Mouse (Mus musculus) hindbrain, embryonic 11.5 days (tissue): ENCODE data around the gene Abcb8. TPM values are rescaled to one million over a fixed set of nuclear protein-coding genes. Genes with fewer than 3 reads are reported as not detected.

Experiments used
- ATAC-seq: fragments of 200-750 bp; cut with Nextera tagmentation; 2 replicates; pipeline ENCODE4 v1.8.0; 2017; ENCODE audit warnings: mild to moderate bottlenecking, moderate TSS enrichment, moderate library complexity; ENCODE audit not compliant: low FRiP score
- DNase-seq: peaks from one replicate; pipeline ENCODE4 v3.0.0-alpha.2; 2015; ENCODE audit warnings: low spot score
- H3K27ac ChIP-seq: fragments of 300-500 bp; sonication (generic); 2 replicates; pipeline ENCODE4 v1.5.1; 2014; ENCODE audit warnings: mild to moderate bottlenecking, low read depth, low read length
- H3K27me3 ChIP-seq: fragments of 300-500 bp; sonication (generic); 2 replicates; pipeline ENCODE4 v1.6.1; 2014; ENCODE audit warnings: mild to moderate bottlenecking, low read length, moderate library complexity, mixed read lengths; ENCODE audit not compliant: control insufficient read depth, insufficient read depth
- H3K36me3 ChIP-seq: fragments of 300-500 bp; sonication (generic); 2 replicates; pipeline ENCODE4 v1.6.1; 2014; ENCODE audit warnings: mild to moderate bottlenecking, low read length, moderate library complexity, mixed read lengths; ENCODE audit not compliant: control insufficient read depth, insufficient read depth
- H3K4me1 ChIP-seq: fragments of 300-500 bp; sonication (generic); replicated peaks from 2 replicates; pipeline ENCODE4 v1.6.1; 2014; ENCODE audit warnings: low read length, mixed read lengths; ENCODE audit not compliant: control insufficient read depth, insufficient read depth
- H3K4me2 ChIP-seq: fragments of 300-500 bp; sonication (generic); replicated peaks from 2 replicates; pipeline ENCODE4 v1.6.1; 2014; ENCODE audit warnings: mild to moderate bottlenecking, low read depth, low read length
- H3K4me3 ChIP-seq: fragments of 300-500 bp; sonication (generic); 2 replicates; pipeline ENCODE4 v1.5.1; 2014; ENCODE audit warnings: low read depth, low read length
- H3K9ac ChIP-seq: fragments of 300-500 bp; sonication (generic); 2 replicates; pipeline ENCODE4 v1.6.1; 2014; ENCODE audit warnings: low read depth, low read length
- H3K9me3 ChIP-seq: fragments of 300-500 bp; sonication (generic); 2 replicates; pipeline ENCODE4 v1.6.1; 2016; ENCODE audit warnings: low read length; ENCODE audit not compliant: control insufficient read depth
- WGBS: fragments of 180-500 bp; shearing (Covaris S2); extraction: QIAGEN DNeasy Blood & Tissue Kit; methylation state at CpG from one replicate; pipeline ENCODE4 v1.1.7; 2014; 5-methylcytosine and 5-hydroxymethylcytosine counted together
- polyA plus RNA-seq: library from polyadenylated mRNA; unstranded; fragments of >200 nt; fragmentation: Nextera tagmentation; extraction: Ambion mirVana; gene quantifications from 2 replicates; pipeline ENCODE4 v1.2.1, GENCODE M21; 2014

The Abcb8 gene
- polyA plus RNA-seq, 1 experiment from 2014 or later: 29.7 TPM

DNA sequence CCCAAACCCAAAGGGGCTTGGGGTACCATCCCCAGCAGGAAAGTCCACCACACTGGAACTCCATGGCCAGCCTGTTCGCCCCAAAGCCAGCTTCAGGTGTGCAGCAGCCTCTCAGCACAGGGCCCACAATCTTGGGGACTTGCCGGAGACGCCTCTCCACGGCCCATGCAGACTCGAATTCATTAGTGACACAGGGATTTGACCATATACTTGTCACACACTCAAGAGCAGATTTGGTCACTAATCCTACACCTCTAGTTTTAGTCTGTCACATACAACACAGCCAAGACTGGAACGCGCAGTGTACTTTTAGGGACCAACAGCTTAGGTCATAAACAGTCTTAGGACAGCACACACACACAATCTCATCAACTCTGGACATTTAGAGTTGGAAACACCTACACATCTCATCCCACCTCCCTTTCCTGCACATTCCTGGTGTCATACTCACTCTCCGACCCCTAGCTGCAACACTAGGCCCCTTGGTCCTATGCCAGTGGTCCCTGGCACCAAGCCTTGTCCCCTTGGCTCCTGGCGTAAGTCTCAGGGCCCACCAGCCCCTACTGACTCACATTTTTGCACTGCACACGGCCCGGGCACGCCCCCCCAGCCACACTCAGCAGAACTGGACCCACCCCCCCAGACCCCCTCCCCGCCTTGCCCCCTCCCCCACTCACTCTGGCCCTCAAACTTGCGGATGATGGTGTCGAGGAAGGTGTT lies 42.8 kb upstream of the Abcb8 start:
- H3K4me3 ChIP-seq: peak overlapping the region; percentile 76
- peak overlapping the region; percentile 85 for H3K9ac ChIP-seq
- peak overlapping the region; percentile 94 for H3K4me2 ChIP-seq
- no peak for DNase-seq
- no peaks in the 10 kb centered on the region for H3K9me3 ChIP-seq
- 38% methylated on average over 14 of the region's 15 CpGs for WGBS
- H3K27ac ChIP-seq: peak overlapping the region; percentile 99
- H3K4me1 ChIP-seq: peaks cover 19% of the 10 kb centered on the region
- H3K27me3 ChIP-seq: peaks cover 12% of the 10 kb centered on the region; the same call in 1 of the 2 replicates
- ATAC-seq: no peak
- H3K36me3 ChIP-seq: no peaks in the 10 kb centered on the region

GRCm38 (mm10) chr5:24351278-24351677 lies 42.2 kb upstream of the Abcb8 start, which contains the start of gene Kcnh2:
Kcnh2 (minus strand) TSS chr5:24351604.
- Histone ChIP-seq H3K9me3 (no peaks in the 10 kb centered on the region), H3K9ac (peak within 1 kb of the TSS; percentile 85), H3K4me1 (peaks cover 19% of the 10 kb centered on the region), H3K4me3 (peak within 1 kb of the TSS; percentile 76), H3K36me3 (no peaks in the 10 kb centered on the region), H3K27ac (peak within 1 kb of the TSS; percentile 99), H3K4me2 (peak within 1 kb of the TSS; percentile 94), H3K27me3 (peaks cover 12% of the 10 kb centered on the region; the same call in 1 of the 2 replicates)
- peak; percentile 52 for ATAC-seq
- no peak for DNase-seq
- WGBS: 0% methylated on average over 7 of the region's 53 CpGs

DNA sequence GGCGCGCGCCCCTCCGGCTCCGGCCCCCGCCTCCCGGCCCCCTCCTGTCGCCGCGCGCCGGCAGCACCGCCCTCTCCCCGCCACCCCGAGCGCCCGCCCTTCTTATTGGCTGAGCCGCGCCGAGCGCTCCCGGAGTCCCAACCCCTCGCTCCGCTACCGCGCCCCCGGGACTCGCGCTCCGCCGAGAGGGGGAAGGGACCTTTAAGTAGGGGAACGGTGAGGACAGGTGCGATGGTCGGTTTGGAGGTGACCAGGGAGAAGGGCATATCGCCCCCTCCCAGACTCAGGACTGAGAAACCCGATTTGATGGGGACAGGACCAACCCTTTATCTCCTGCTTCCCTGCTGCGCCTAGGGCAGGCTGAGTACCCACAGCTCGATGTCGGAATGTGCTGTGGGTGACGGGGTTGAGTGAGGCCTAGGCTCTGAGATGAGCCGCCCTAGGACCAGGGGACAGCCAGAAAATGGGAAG lies 41.7 kb upstream of the Abcb8 start:
- peak overlapping the region; percentile 99 for H3K27ac ChIP-seq
- H3K9ac ChIP-seq: peak overlapping the region; percentile 85
- H3K4me2 ChIP-seq: peak overlapping the region; percentile 94
- no peaks in the 10 kb centered on the region for H3K9me3 ChIP-seq
- DNase-seq (peak; percentile 92), ATAC-seq (peak; percentile 80)
- under 1% methylated on average over 32 of the region's 41 CpGs for WGBS
- peaks cover 19% of the 10 kb centered on the region for H3K4me1 ChIP-seq
- peak overlapping the region; percentile 76 for H3K4me3 ChIP-seq
- H3K27me3 ChIP-seq: peaks cover 12% of the 10 kb centered on the region; the same call in 1 of the 2 replicates
- no peaks in the 10 kb centered on the region for H3K36me3 ChIP-seq

GRCm38 (mm10) chr5:24352251-24352859 lies 41.1 kb upstream of the Abcb8 start:
- Histone ChIP-seq H3K27me3 (peaks cover 12% of the 10 kb centered on the region; the same call in 1 of the 2 replicates), H3K9me3 (no peaks in the 10 kb centered on the region), H3K36me3 (no peaks in the 10 kb centered on the region), H3K4me3 (peak overlapping the region; percentile 76), H3K4me2 (peak overlapping the region; percentile 94), H3K27ac (peak overlapping the region; percentile 99), H3K9ac (peak overlapping the region; percentile 67), H3K4me1 (peaks cover 19% of the 10 kb centered on the region)
- ATAC-seq (peak; percentile 64), DNase-seq (peak; percentile 76)
- under 1% methylated on average over 24 of the region's 24 CpGs for WGBS

- peaks cover 12% of the 10 kb centered on the region; the same call in 1 of the 2 replicates for H3K27me3 ChIP-seq
- no peak for ATAC-seq
Measured at GRCm38 (mm10) chr5:24353327-24353726, 40.1 kb upstream of the Abcb8 start.

DNA sequence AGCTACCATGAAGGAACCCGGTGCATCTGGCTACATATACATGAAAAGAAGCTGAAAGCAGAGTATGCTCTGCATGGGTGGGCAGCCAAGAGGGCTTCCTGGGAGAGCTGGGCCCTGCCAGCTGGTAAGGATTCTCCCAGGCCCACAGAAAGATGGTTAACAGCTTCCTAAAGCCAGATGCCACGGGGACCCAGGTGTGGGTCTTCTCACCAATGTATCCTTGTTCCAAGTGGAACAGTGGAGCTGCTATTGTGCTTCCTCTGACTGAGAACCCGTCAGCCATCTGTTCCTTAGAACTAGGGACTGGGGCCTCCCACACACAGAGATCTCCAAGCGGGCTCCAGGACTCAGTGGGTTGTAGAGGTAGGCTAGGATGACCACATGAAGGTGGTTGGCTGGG lies 36.7 kb upstream of the Abcb8 start:
- DNase-seq: no peak
- no peak for ATAC-seq
- H3K9ac ChIP-seq: no peak overlapping the region
- H3K4me1 ChIP-seq: peaks cover 14% of the 10 kb centered on the region
- H3K27me3 ChIP-seq: no peaks in the 10 kb centered on the region; the same call in 1 of the 2 replicates
- no peak overlapping the region for H3K4me2 ChIP-seq
- H3K4me3 ChIP-seq: no peak overlapping the region
- 48% methylated on average over 4 of the region's 4 CpGs for WGBS
- H3K9me3 ChIP-seq: no peaks in the 10 kb centered on the region
- no peaks in the 10 kb centered on the region for H3K36me3 ChIP-seq
- no peak overlapping the region for H3K27ac ChIP-seq

More at GRCm38 (mm10) chr5:24353327-24353726, 40.1 kb upstream of the Abcb8 start:
- Histone ChIP-seq H3K9ac (peak overlapping the region; percentile 11; the same call in 1 of the 2 replicates), H3K36me3 (no peaks in the 10 kb centered on the region), H3K9me3 (no peaks in the 10 kb centered on the region), H3K4me3 (no peak overlapping the region), H3K4me1 (peaks cover 19% of the 10 kb centered on the region), H3K27ac (peak overlapping the region; percentile 99), H3K4me2 (no peak overlapping the region)
- 20% methylated on average over 4 of the region's 4 CpGs for WGBS
- no peak for DNase-seq

DNA sequence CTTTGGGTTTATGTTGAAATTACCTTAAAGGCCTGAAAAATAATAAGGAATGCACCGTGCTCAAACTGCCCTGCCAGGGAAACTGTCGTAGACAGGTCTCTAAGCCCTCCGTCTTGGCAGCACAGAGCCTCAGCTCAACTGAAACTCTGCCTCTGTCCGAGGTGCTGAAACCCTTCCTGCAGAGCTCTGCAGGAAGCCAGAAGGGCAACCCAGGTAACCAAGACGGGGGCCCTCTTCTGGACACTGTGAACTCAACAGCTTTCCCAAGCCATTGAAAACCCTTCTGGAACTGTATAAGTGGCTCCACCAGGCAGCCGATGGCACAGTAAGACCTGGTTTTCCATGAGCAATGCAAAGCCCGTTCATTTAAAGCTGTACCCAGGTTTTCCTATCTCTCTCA lies 36.0 kb upstream of the Abcb8 start:
- Histone ChIP-seq H3K4me3 (no peak overlapping the region), H3K4me2 (no peak overlapping the region), H3K36me3 (no peaks in the 10 kb centered on the region), H3K27ac (no peak overlapping the region), H3K27me3 (no peaks in the 10 kb centered on the region; the same call in 1 of the 2 replicates), H3K9me3 (no peaks in the 10 kb centered on the region), H3K9ac (no peak overlapping the region), H3K4me1 (peaks cover 9% of the 10 kb centered on the region)
- WGBS: 14% methylated on average over 7 of the region's 7 CpGs
- peak; percentile 89 for DNase-seq
- no peak for ATAC-seq

GRCm38 (mm10) chr5:24360792-24361454 lies 32.5 kb upstream of the Abcb8 start:
- Histone ChIP-seq H3K27ac (no peak overlapping the region), H3K4me2 (no peak overlapping the region), H3K9me3 (no peaks in the 10 kb centered on the region), H3K36me3 (no peaks in the 10 kb centered on the region), H3K4me1 (0 out of 2 replicates have a peak, but pooled peaks cover 5% of the 10 kb centered on the region), H3K9ac (no peak overlapping the region), H3K4me3 (no peak overlapping the region), H3K27me3 (no peaks in the 10 kb centered on the region; the same call in 1 of the 2 replicates)
- 0% methylated on average over 7 of the region's 7 CpGs for WGBS
- DNase-seq (peak; percentile 91), ATAC-seq (peak; percentile 63)
